Mouse (Mus musculus) right cerebral cortex, postnatal 25 days (tissue): ENCODE measurements around the gene Slc46a3.
"Not testable (repeated sequence)": the region's sequence is repeated elsewhere in the genome, so short reads cannot be mapped to it uniquely, and the experiment has no call there.

Source experiments
- DNase-seq: peaks from one replicate; pipeline ENCODE4 v3.0.0; 2022

Gene Slc46a3

GRCm38 (mm10) chr5:147894455-147895076, at the start of gene Slc46a3:
Gene Slc46a3, minus strand, starts transcription at chr5:147894815.
- peak; percentile 91 for DNase-seq

GRCm38 (mm10) chr5:147939226-147939625, 44.6 kb upstream of the Slc46a3 start:
- DNase-seq: no peak

GRCm38 (mm10) chr5:147935096-147935495, 40.5 kb upstream of the Slc46a3 start:
- DNase-seq: no peak

GRCm38 (mm10) chr5:147928668-147929497, 34.3 kb upstream of the Slc46a3 start:
- DNase-seq: no peak

GRCm38 (mm10) chr5:147925935-147926604, 31.5 kb upstream of the Slc46a3 start:
- DNase-seq: no peak

GRCm38 (mm10) chr5:147924621-147925020, 30.0 kb upstream of the Slc46a3 start:
- DNase-seq: no peak

GRCm38 (mm10) chr5:147918044-147918846, 23.6 kb upstream of the Slc46a3 start:
- no peak for DNase-seq

GRCm38 (mm10) chr5:147916171-147916570, 21.6 kb upstream of the Slc46a3 start:
- DNase-seq: no peak

GRCm38 (mm10) chr5:147915038-147915566, 20.5 kb upstream of the Slc46a3 start:
- no peak for DNase-seq

GRCm38 (mm10) chr5:147913241-147913842, 18.7 kb upstream of the Slc46a3 start:
- DNase-seq: no peak

- no peak for DNase-seq
Observed at GRCm38 (mm10) chr5:147911744-147912143, 17.1 kb upstream of the Slc46a3 start.

GRCm38 (mm10) chr5:147910807-147911509, 16.3 kb upstream of the Slc46a3 start:
- DNase-seq: no peak

GRCm38 (mm10) chr5:147907851-147908250, 13.2 kb upstream of the Slc46a3 start:
- no peak for DNase-seq

- no peak for DNase-seq
Observed at GRCm38 (mm10) chr5:147907144-147907543, 12.5 kb upstream of the Slc46a3 start.

- DNase-seq: no peak
Observed at GRCm38 (mm10) chr5:147903166-147903565, 8.6 kb upstream of the Slc46a3 start.

GRCm38 (mm10) chr5:147902008-147902757, 7.6 kb upstream of the Slc46a3 start:
- DNase-seq: no peak

- DNase-seq: no peak
Observed at GRCm38 (mm10) chr5:147898968-147899549, 4.4 kb upstream of the Slc46a3 start.

- no peak for DNase-seq
Observed at GRCm38 (mm10) chr5:147898254-147898653, 3.6 kb upstream of the Slc46a3 start.

GRCm38 (mm10) chr5:147896501-147896900, 1.9 kb upstream of the Slc46a3 start:
- not testable (repeated sequence) for DNase-seq
